Mouse (Mus musculus): ENCODE measurements around the gene C7.

C7 gene

GRCm38 (mm10) chr15:4973355-4973754 lies 90.2 kb downstream of the C7 start:
- DNase-seq, result no peak
